Mouse (Mus musculus) thymus, postnatal 0 days (tissue): ENCODE measurements around the gene Hinfp. TPM values are rescaled to one million over a fixed set of nuclear protein-coding genes. Genes with fewer than 3 reads are reported as not detected.
"Not testable (repeated sequence)": the region's sequence is repeated elsewhere in the genome, so short reads cannot be mapped to it uniquely, and the experiment has no call there.

Experiments used
- DNase-seq: peaks from one replicate; pipeline ENCODE4 v3.0.0-alpha.2; 2015; ENCODE audit warnings: low spot score
- polyA plus RNA-seq: library from polyadenylated mRNA; unstranded; fragments of >200 nt; fragmentation: Nextera tagmentation; extraction: Ambion mirVana; gene quantifications from 2 replicates; pipeline ENCODE4 v1.2.1, GENCODE M21; 2015

Hinfp gene
- polyA plus RNA-seq, 1 experiment from 2014 or later, result 22.4 TPM

- DNase-seq, result no peak
Measured at GRCm38 (mm10) chr9:44332918-44333638, 27.6 kb upstream of the Hinfp start.

- no peak for DNase-seq
Measured at GRCm38 (mm10) chr9:44330736-44331135, 25.3 kb upstream of the Hinfp start.

- DNase-seq, result no peak
Measured at GRCm38 (mm10) chr9:44327926-44328325, 22.5 kb upstream of the Hinfp start.

GRCm38 (mm10) chr9:44327064-44327711 is 21.7 kb upstream of the Hinfp start:
- DNase-seq, result no peak

DNA sequence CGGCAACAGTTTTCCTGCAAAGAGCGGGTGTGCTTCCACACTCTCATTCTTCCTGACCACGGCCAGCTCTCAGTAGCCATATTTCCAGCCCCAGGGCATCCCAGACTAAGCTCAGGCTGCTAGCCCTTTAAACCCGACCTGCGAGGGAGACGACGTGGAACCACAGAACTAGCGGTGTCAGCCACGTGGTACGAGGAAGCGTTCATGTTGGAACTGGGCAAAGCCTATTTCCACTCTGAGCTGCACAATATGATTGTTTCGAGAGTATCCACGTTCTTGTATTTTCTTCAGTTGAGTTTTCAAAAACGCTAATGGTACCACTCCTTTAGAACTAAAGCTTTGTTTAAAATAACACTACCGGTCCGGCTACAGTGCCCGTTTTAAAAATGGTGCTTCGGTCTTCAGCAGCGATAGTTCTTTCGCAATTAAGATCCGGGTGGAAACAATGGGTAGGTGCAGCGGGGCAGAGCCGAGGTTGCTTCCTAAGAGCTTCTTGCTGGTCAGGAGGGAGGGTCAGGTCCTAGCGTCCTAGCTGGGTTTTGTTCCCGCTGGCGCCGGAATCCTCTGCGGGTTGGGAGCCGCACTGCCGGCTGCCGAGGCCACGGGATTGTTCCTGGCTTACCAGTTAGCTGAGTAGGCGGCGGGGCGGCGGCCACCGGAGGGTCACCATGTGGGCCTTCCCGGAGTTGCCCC is 21.0 kb upstream of the Hinfp start:
- peak; percentile 81 for DNase-seq

DNA sequence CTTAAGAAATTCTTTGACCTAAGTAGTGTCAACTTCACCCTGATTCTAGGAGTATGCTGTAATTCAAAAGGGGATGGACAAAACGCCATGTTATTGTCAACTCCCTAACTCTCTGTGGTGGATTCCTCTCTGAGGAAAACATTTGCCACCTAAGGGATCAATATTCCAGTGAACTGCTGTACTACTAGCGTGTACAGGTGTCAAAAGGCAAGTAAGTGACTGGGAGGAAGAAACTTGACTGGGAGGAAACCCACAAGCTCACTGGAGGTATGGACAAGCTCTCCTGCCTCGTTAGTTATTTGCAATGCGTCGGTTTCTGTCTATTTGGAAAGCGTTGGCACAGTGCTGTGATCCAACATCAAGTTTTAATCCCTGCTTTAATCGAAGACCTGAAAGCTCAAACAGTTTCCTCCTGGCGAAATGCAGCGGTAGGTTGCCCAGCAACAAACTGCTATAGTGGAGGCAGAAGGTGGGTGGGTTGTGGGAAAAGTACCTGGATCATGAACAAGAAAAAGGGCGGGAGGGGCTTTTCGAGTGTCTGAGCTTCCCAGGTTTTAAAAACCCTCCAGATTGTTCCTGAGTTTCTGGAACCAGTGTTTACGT is 20.4 kb upstream of the Hinfp start, which contains the start of gene Dpagt1:
Dpagt1 (plus strand) TSS at position 252 of the 603 bp plus-strand sequence.
- DNase-seq, result no peak

DNA sequence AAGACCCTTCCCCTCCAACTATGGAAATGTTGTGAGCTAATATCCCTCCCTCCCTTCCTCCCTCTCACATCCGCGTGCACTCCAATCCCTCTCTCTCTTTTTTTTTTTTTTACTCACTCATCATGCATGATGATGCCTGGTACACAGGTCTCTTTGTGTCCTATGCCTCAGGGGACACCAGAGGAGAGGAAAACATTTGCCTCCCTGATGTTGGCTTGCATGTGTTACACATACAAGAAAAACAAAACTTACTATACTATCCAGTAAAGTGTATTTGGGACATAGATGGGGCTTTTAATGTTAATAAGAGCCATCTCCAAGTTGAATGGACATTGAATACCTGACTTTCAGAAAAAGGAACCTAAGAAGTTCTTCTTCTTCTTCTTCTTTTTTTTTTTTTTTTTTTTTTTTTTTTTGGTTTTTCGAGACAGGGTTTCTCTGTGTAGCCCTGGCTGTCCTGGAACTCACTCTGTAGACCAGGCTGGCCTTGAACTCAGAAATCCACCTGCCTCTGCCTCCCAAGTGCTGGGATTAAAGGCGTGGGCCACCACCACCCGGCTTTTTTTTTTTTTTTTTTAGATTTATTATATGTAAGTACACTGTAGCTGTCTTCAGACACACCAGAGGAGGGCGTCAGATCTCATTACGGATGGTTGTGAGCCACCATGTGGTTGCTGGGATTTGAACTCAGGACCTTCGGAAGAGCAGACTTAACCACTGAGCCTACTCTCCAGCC is 19.7 kb upstream of the Hinfp start:
- DNase-seq, result not testable (repeated sequence)

DNA sequence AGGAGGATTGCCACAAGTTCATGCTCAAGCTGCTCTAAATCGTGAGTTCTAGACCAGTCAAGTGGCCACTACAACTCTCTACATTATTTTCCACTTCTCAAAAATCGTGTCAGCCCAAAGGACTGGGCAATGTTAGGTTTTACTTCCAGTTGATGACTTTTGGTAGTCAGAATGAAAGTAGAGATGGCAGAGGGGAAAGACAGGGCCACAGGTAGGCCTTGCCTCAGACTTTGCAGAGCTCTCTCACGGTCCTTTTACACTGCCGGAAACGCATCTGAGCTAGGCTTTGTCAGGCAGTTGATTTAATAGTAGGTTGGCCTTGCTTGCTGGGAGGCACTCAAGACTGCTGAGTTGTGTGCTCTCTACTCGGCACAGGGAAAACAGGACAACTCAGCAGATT is 18.7 kb upstream of the Hinfp start:
- DNase-seq, result no peak

DNA sequence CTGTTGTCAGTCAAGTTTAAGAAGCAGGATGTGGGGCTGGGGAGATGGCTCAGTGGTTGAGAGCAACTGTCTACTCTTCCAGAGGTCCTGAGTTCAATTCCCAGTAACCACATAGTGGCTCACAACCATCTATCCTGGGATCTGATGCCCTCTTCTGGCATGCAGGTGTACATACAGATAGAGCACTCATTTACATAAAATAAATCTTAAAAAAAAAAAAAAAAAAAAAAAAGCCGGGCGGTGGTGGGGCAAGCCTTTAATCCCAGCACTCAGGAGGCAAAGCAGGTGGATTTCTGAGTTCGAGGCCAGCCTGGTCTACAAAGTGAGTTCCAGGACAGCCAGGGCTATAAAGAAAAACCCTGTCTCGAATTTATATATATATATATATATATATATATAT is 18.2 kb upstream of the Hinfp start:
- not testable (repeated sequence) for DNase-seq

- no peak for DNase-seq
Measured at GRCm38 (mm10) chr9:44320799-44321133, 15.3 kb upstream of the Hinfp start.

GRCm38 (mm10) chr9:44319887-44320798 is 14.7 kb upstream of the Hinfp start, which contains the start of gene C2cd2l:
Gene C2cd2l (minus strand): TSS chr9:44320285.
- DNase-seq, result peak; percentile 91

DNA sequence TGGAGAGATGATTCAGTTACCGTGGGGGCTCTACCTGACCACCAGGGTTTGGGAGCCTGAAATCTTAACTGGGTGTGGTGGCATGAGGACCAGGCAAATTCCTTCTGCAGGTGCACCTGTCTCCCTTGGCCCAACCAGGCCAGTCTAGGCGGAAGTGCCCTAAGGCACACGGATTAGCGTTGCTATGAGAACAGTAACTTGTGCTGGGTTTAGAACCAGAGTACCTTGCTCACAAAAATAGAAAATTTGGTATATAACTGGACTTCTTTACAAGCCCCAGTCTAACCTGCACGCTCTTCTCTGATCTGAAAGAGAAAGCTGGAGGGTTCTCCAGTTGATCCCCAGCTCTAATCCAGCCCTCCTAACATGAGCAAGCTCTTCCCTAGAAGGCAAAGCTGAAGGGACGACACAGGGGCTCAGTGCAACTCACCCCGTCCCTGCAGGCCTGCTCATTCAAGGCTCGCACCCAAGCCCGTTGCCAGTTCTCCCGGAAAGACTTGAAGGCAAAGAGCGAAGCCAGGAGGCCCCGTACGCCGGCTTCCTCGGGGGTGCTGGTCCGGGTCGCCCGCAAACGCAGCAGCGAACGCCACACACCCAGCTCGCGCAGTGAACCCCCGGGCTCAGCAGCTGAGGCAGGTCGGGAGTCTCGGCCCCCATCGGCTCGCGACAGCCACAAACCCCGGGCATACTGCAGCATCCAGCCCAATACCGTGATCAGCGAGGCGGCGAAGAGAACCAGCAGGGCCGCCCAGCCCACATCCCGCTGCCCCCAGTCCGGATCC is 13.8 kb upstream of the Hinfp start:
- DNase-seq, result peak; percentile 31

- no peak for DNase-seq
Measured at GRCm38 (mm10) chr9:44318826-44319095, 13.3 kb upstream of the Hinfp start.

GRCm38 (mm10) chr9:44318076-44318825 is 12.8 kb upstream of the Hinfp start:
- DNase-seq, result no peak

DNA sequence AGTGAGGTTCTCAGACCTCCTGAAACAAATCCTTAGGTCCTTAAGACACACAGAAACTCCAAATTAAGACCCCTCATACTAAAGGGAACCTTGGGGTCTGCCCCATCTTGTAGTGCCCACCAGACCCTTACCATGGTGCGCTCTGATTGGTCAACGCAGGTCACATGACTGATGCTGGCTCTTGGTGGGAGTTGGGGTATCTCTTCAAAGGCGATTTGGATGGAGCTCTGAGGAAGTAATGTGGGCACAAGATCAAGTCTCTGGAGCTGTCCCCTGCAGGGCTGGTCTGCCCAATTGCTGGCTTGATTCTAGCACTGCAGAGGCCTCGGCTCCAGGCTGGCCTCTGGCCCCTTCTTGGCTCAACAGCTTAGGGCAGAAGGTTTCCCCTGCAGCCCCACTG is 12.0 kb upstream of the Hinfp start:
- DNase-seq, result no peak

DNA sequence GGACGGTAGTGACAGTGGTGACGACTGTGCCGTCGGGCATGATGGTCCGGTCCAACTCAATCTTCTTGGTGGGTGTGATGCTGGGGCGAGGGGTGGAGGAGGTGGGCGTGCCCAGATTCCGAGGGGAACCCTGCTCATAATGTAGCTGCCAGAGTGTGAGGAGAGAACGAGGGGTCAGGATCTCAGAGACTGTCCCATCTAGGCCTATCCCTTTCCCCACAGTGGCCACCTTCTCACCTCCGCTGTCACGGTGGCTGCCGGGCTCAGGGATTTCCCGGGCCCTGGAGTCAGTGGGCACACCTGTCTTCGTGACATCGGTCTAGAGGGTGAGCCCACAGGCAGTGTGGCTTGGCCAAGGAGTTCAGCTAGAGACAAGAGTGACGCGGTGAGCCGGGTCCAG is 9.4 kb upstream of the Hinfp start:
- DNase-seq, result no peak

DNA sequence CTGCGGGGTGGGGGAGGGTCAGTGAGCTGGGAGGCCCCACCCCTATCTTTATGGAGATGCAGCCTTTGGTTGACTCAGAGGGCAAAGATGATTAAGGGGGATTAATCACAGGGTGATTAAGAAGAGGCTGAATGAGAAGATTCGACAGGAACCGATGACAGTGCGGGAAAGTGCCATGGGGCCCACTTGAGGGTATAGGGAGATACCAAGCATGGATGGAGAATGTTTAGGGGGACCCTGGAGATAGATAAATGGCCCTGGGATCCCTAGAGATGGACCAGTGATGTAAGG is 8.7 kb upstream of the Hinfp start:
- no peak for DNase-seq

- no peak for DNase-seq
Measured at GRCm38 (mm10) chr9:44313476-44314256, 8.2 kb upstream of the Hinfp start.
